Mouse (Mus musculus) thymus, adult 2 months (tissue): ENCODE results near the gene Tfcp2.

Experiments used
- CTCF ChIP-seq: fragments of 200-500 bp; IDR thresholded peaks from 2 replicates; pipeline ENCODE4 v1.5.1; 2012; ENCODE audit warnings: mild to moderate bottlenecking, control low read depth, low read length, moderate library complexity, borderline replicate concordance; ENCODE audit not compliant: control insufficient read depth, poor library complexity, insufficient read depth; ENCODE audit errors: extremely low read depth
- POLR2A ChIP-seq: fragments of 200-500 bp; IDR thresholded peaks from 2 replicates; pipeline ENCODE4 v1.6.1; 2012; ENCODE audit warnings: mild to moderate bottlenecking, low read length, control low read depth, moderate library complexity; ENCODE audit not compliant: control insufficient read depth, poor library complexity, insufficient read depth; ENCODE audit errors: extremely low read depth

- no peak for TF ChIP-seq POLR2A
- TF ChIP-seq CTCF, result no peak
Observed at GRCm38 (mm10) chr15:100539411-100539810, 12.4 kb downstream of the Tfcp2 start.
